Mouse (Mus musculus) heart, embryonic 14.5 days (tissue): ENCODE data around the gene Ctsw. TPM values are rescaled to one million over a fixed set of nuclear protein-coding genes. Genes with fewer than 3 reads are reported as not detected.

Experiments used
- ATAC-seq: fragments of 200-750 bp; cut with Nextera tagmentation; 2 replicates; pipeline ENCODE4 v1.8.0; 2017; ENCODE audit warnings: low read depth, moderate TSS enrichment; ENCODE audit not compliant: insufficient number of reproducible peaks, insufficient read depth, low FRiP score
- H3K27ac ChIP-seq, 2 experiments: fragments of 200-500 bp in 1 of 2; fragments of 300-500 bp in 1 of 2; sonication (generic) in 1 of 2; replicated peaks in 1 of 2; 2 replicates each; pipeline ENCODE4 v1.5.1; 2012 to 2014; ENCODE audit warnings: low read depth in 2 of 2, low read length in 2 of 2, control low read depth in 1 of 2, mild to moderate bottlenecking in 1 of 2, mixed read lengths in 1 of 2; ENCODE audit not compliant: control insufficient read depth in 1 of 2, insufficient read depth in 1 of 2
- H3K27me3 ChIP-seq: fragments of 300-500 bp; sonication (generic); 2 replicates; pipeline ENCODE4 v1.6.1; 2014; ENCODE audit warnings: mild to moderate bottlenecking, low read length, control low read depth; ENCODE audit not compliant: control insufficient read depth, insufficient read depth
- H3K36me3 ChIP-seq: fragments of 300-500 bp; sonication (generic); 2 replicates; pipeline ENCODE4 v1.6.1; 2014; ENCODE audit warnings: mild to moderate bottlenecking, control low read depth, low read length, mixed read lengths; ENCODE audit not compliant: control insufficient read depth, insufficient read depth
- H3K4me1 ChIP-seq, 2 experiments: fragments of 200-500 bp in 1 of 2; fragments of 300-500 bp in 1 of 2; sonication (generic) in 1 of 2; 2 replicates each; pipeline ENCODE4 v1.6.1; 2012 to 2014; ENCODE audit warnings: low read length in 2 of 2, control low read depth in 1 of 2, mixed read lengths in 1 of 2; ENCODE audit not compliant: control insufficient read depth in 2 of 2, insufficient read depth in 2 of 2
- H3K4me2 ChIP-seq: fragments of 300-500 bp; sonication (generic); 2 replicates; pipeline ENCODE4 v1.6.1; 2014; ENCODE audit warnings: mild to moderate bottlenecking, low read length
- H3K4me3 ChIP-seq, 2 experiments: fragments of 200-500 bp in 1 of 2; fragments of 300-500 bp in 1 of 2; sonication (generic) in 1 of 2; 2 replicates each; pipeline ENCODE4 v1.5.1; 2012 to 2014; ENCODE audit warnings: low read length in 2 of 2, mild to moderate bottlenecking in 2 of 2, control low read depth in 1 of 2, low read depth in 1 of 2, moderate library complexity in 1 of 2; ENCODE audit not compliant: control insufficient read depth in 1 of 2, insufficient read depth in 1 of 2
- H3K9ac ChIP-seq: fragments of 300-500 bp; sonication (generic); 2 replicates; pipeline ENCODE4 v1.6.1; 2014; ENCODE audit warnings: mild to moderate bottlenecking, low read length
- H3K9me3 ChIP-seq: fragments of 300-500 bp; sonication (generic); 2 replicates; pipeline ENCODE4 v1.6.1; 2016; ENCODE audit warnings: low read length, control low read depth; ENCODE audit not compliant: control insufficient read depth
- WGBS: fragments of 180-500 bp; shearing (Covaris S2); extraction: QIAGEN DNeasy Blood & Tissue Kit; methylation state at CpG from one replicate; pipeline ENCODE4 v1.1.7; 2014; 5-methylcytosine and 5-hydroxymethylcytosine counted together
- polyA plus RNA-seq: library from polyadenylated mRNA; unstranded; fragments of >200 nt; fragmentation: Nextera tagmentation; extraction: Ambion mirVana; gene quantifications from 2 replicates; pipeline ENCODE4 v1.2.1, GENCODE M21; 2014

Gene Ctsw
- polyA plus RNA-seq, 1 experiment from 2014 or later = 1.4 TPM

GRCm38 (mm10) chr19:5422267-5422666 lies 46.0 kb downstream of the Ctsw start:
- no peak for ATAC-seq
- H3K27me3 ChIP-seq = no peaks in the 10 kb centered on the region
- no peak overlapping the region for H3K27ac ChIP-seq
- H3K4me1 ChIP-seq = peaks cover 18 to 21% of the 10 kb centered on the region in 2 experiments
- H3K9ac ChIP-seq = no peak overlapping the region
- no peak overlapping the region for H3K4me2 ChIP-seq
- no peak overlapping the region for H3K4me3 ChIP-seq
- 85% methylated on average over 10 of the region's 10 CpGs for WGBS
- H3K36me3 ChIP-seq = peaks cover 72% of the 10 kb centered on the region
- no peaks in the 10 kb centered on the region for H3K9me3 ChIP-seq

- H3K27ac ChIP-seq = no peak overlapping the region
- no peak overlapping the region for H3K4me3 ChIP-seq
- no peak overlapping the region for H3K9ac ChIP-seq
- peaks cover 69% of the 10 kb centered on the region for H3K36me3 ChIP-seq
- no peaks in the 10 kb centered on the region for H3K9me3 ChIP-seq
- WGBS = 84% methylated on average over 5 of the region's 5 CpGs
- no peak for ATAC-seq
- no peaks in the 10 kb centered on the region for H3K27me3 ChIP-seq
- H3K4me2 ChIP-seq = no peak overlapping the region
- H3K4me1 ChIP-seq = peaks cover 18 to 21% of the 10 kb centered on the region in 2 experiments
Observed at GRCm38 (mm10) chr19:5421784-5422183, 46.5 kb downstream of the Ctsw start.

GRCm38 (mm10) chr19:5420579-5420978 lies 47.7 kb downstream of the Ctsw start:
- no peak for ATAC-seq
- peaks cover 59% of the 10 kb centered on the region for H3K36me3 ChIP-seq
- WGBS = 89% methylated on average over 6 of the region's 6 CpGs

GRCm38 (mm10) chr19:5419630-5420029 lies 48.7 kb downstream of the Ctsw start:
- Histone ChIP-seq H3K9ac (no peak overlapping the region), H3K27ac (no peak overlapping the region), H3K4me3 (no peak overlapping the region), H3K27me3 (no peaks in the 10 kb centered on the region), H3K4me1 (peaks cover 10 to 12% of the 10 kb centered on the region in 2 experiments), H3K9me3 (no peaks in the 10 kb centered on the region), H3K36me3 (peaks cover 59% of the 10 kb centered on the region), H3K4me2 (no peak overlapping the region)
- ATAC-seq = no peak
- WGBS = 81% methylated on average over 9 of the region's 9 CpGs

More at GRCm38 (mm10) chr19:5420579-5420978, 47.7 kb downstream of the Ctsw start:
- Histone ChIP-seq H3K27me3 (no peaks in the 10 kb centered on the region), H3K4me2 (no peak overlapping the region), H3K27ac (no peak overlapping the region), H3K9ac (no peak overlapping the region), H3K9me3 (no peaks in the 10 kb centered on the region), H3K4me3 (no peak overlapping the region), H3K4me1 (peaks cover 10 to 12% of the 10 kb centered on the region in 2 experiments)

GRCm38 (mm10) chr19:5418750-5419466 lies 49.4 kb downstream of the Ctsw start:
- H3K9ac ChIP-seq = no peak overlapping the region
- H3K4me3 ChIP-seq = no peak overlapping the region
- no peak overlapping the region for H3K27ac ChIP-seq
- no peak overlapping the region for H3K4me2 ChIP-seq
- no peaks in the 10 kb centered on the region for H3K9me3 ChIP-seq
- H3K36me3 ChIP-seq = peaks cover 59% of the 10 kb centered on the region
- ATAC-seq = no peak
- H3K4me1 ChIP-seq = peaks cover 11 to 12% of the 10 kb centered on the region in 2 experiments
- 90% methylated on average over 8 of the region's 8 CpGs for WGBS
- H3K27me3 ChIP-seq = no peaks in the 10 kb centered on the region

Other genes with a start within 250 kb of the Ctsw start
- 20.9 TPM in 2 replicates for gene Pacs1, start 195.4 kb downstream of the Ctsw start, polyA plus RNA-seq
- gene Sf3b2, start 173.1 kb downstream of the Ctsw start, polyA plus RNA-seq = 201 and 208 TPM in 2 replicates
- gene Gal3st3, start 170.2 kb downstream of the Ctsw start, polyA plus RNA-seq = 6.4 and 6.7 TPM in 2 replicates
- not detected in 2 replicates for gene Catsper1, start 132.8 kb downstream of the Ctsw start, polyA plus RNA-seq
- 0.92 and 0.95 TPM in 2 replicates for gene Cst6, start 118.9 kb downstream of the Ctsw start, polyA plus RNA-seq
- 37.4 and 42.1 TPM in 2 replicates for gene Eif1ad, start 101.8 kb downstream of the Ctsw start, polyA plus RNA-seq
- gene Banf1, start 101.3 kb downstream of the Ctsw start, polyA plus RNA-seq = 453 and 486 TPM in 2 replicates
- gene Sart1, start 79.8 kb downstream of the Ctsw start, polyA plus RNA-seq = 39.5 and 39.6 TPM in 2 replicates
- 1.6 and 3.0 TPM in 2 replicates for gene Tsga10ip, start 66.0 kb downstream of the Ctsw start, polyA plus RNA-seq
- gene Drap1, start 43.5 kb downstream of the Ctsw start, polyA plus RNA-seq = 154 and 178 TPM in 2 replicates
- 23.7 and 35.0 TPM in 2 replicates for gene AI837181, start 43.4 kb downstream of the Ctsw start, polyA plus RNA-seq
- not detected in 2 replicates for gene Fosl1, start 21.0 kb downstream of the Ctsw start, polyA plus RNA-seq
- 9.0 and 10.4 TPM in 2 replicates for gene Ccdc85b, start 10.6 kb downstream of the Ctsw start, polyA plus RNA-seq
- 101 and 120 TPM in 2 replicates for gene Fibp, start 7.9 kb downstream of the Ctsw start, polyA plus RNA-seq
- gene Efemp2, start 5.4 kb upstream of the Ctsw start, polyA plus RNA-seq = 60.8 and 68.9 TPM in 2 replicates
- gene Mus81, start 19.9 kb upstream of the Ctsw start, polyA plus RNA-seq = 36.6 and 37.5 TPM in 2 replicates
- 1,876 and 1,886 TPM in 2 replicates for gene Cfl1, start 21.9 kb upstream of the Ctsw start, polyA plus RNA-seq
- 0.20 TPM in 2 replicates for gene 1700020D05Rik, start 35.3 kb upstream of the Ctsw start, polyA plus RNA-seq
- gene Snx32, start 42.0 kb upstream of the Ctsw start, polyA plus RNA-seq = 16.5 and 17.9 TPM in 2 replicates
- gene Ovol1, start 92.1 kb upstream of the Ctsw start, polyA plus RNA-seq = 0.09 TPM in 1 of 2 replicates, not detected in the other
- gene Ap5b1, start 99.5 kb upstream of the Ctsw start, polyA plus RNA-seq = 2.5 and 3.0 TPM in 2 replicates
- 68.8 and 78.5 TPM in 2 replicates for gene Rnaseh2c, start 133.4 kb upstream of the Ctsw start, polyA plus RNA-seq
- gene Kat5, start 141.7 kb upstream of the Ctsw start, polyA plus RNA-seq = 19.7 and 20.0 TPM in 2 replicates
- 35.1 and 36.9 TPM in 2 replicates for gene Rela, start 169.0 kb upstream of the Ctsw start, polyA plus RNA-seq
- 16.7 and 17.2 TPM in 2 replicates for gene Sipa1, start 195.2 kb upstream of the Ctsw start, polyA plus RNA-seq
- 16.7 and 22.4 TPM in 2 replicates for gene Map3k11, start 220.2 kb upstream of the Ctsw start, polyA plus RNA-seq
- gene Pcnx3, start 220.4 kb upstream of the Ctsw start, polyA plus RNA-seq = 15.3 and 17.3 TPM in 2 replicates
- 0.26 and 0.27 TPM in 2 replicates for gene Kcnk7, start 235.9 kb upstream of the Ctsw start, polyA plus RNA-seq